Mouse (Mus musculus) kidney, adult 2 months (tissue): ENCODE results near the gene Fsip1. TPM values are rescaled to one million over a fixed set of nuclear protein-coding genes. Genes with fewer than 3 reads are reported as not detected.
"Not testable (repeated sequence)": the region's sequence is repeated elsewhere in the genome, so short reads cannot be mapped to it uniquely, and the experiment has no call there.

Source experiments
- DNase-seq: peaks from one replicate; pipeline ENCODE4 v3.0.0; 2021
- H3K27ac ChIP-seq: fragments of 200-500 bp; 2 replicates; pipeline ENCODE4 v1.5.1; 2012; ENCODE audit warnings: low read depth, low read length, control low read depth, inconsistent platforms; ENCODE audit not compliant: insufficient read depth
- H3K27me3 ChIP-seq: fragments of 200-500 bp; replicated peaks from 2 replicates; pipeline ENCODE4 v1.6.1; 2012; ENCODE audit warnings: mild to moderate bottlenecking, moderate library complexity, low read length, inconsistent platforms; ENCODE audit not compliant: control insufficient read depth, insufficient read depth
- H3K36me3 ChIP-seq: fragments of 200-500 bp; 2 replicates; pipeline ENCODE4 v1.6.1; 2012; ENCODE audit warnings: mild to moderate bottlenecking, moderate library complexity, low read length, inconsistent platforms; ENCODE audit not compliant: control insufficient read depth, insufficient read depth
- H3K4me1 ChIP-seq: fragments of 200-500 bp; 2 replicates; pipeline ENCODE4 v1.6.1; 2011; ENCODE audit warnings: low read length; ENCODE audit not compliant: control insufficient read depth, insufficient read depth
- H3K4me3 ChIP-seq: fragments of 200-500 bp; 2 replicates; pipeline ENCODE4 v1.5.1; 2011; ENCODE audit warnings: mild to moderate bottlenecking, low read depth, low read length, control low read depth; ENCODE audit not compliant: insufficient read depth
- CTCF ChIP-seq: fragments of 200-500 bp; conservative IDR thresholded peaks from 2 replicates; pipeline ENCODE4 v1.5.1; 2011; ENCODE audit warnings: low read depth, mild to moderate bottlenecking, control low read depth, low read length, moderate library complexity, mixed read lengths; ENCODE audit not compliant: insufficient read depth, insufficient read length
- POLR2A ChIP-seq: fragments of 200-500 bp; IDR thresholded peaks from one replicate; pipeline ENCODE4 v1.6.1; 2011; ENCODE audit warnings: low read depth, low read length, control low read depth
- WGBS: fragments of 180-500 bp; shearing (Covaris S2); methylation state at CpG from one replicate; pipeline ENCODE4 v1.1.7; 2018; 5-methylcytosine and 5-hydroxymethylcytosine counted together
- polyA plus RNA-seq: library from polyadenylated mRNA; depleted of rRNA; stranded (reverse); fragments of >200 nt; gene quantifications from 2 replicates; pipeline ENCODE4 v1.2.3, GENCODE M21; 2012

Fsip1 gene
- polyA plus RNA-seq, 1 experiment: 0.14 TPM

DNA sequence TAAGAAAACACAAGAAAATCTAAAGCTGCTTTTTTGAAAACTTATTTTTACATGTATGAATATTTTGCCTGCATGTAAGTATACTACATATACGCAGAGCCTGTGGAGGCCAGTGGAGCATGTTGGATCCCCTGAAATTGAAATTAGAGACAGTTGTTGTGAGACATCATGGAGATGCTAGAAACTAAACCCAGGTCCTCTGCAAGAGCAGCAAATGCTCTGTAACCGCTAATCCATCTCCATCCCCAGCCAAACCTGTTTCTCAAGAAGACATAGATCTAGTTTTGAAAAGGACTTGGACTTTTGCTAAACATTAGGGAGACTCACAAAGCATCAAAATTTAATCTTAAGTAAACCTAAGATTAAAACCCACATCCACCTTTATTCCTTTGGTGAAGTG, 95.8 kb downstream of the Fsip1 start:
- no peak for DNase-seq
- TF ChIP-seq POLR2A (no peak), CTCF (no peak)
- H3K27me3 ChIP-seq: no peaks in the 10 kb centered on the region
- no peaks in the 10 kb centered on the region for H3K36me3 ChIP-seq
- H3K27ac ChIP-seq: no peak overlapping the region
- no peak overlapping the region for H3K4me3 ChIP-seq
- 92% methylated on average over 2 of the region's 2 CpGs for WGBS
- H3K4me1 ChIP-seq: peaks cover under 1% of the 10 kb centered on the region; the same call in 1 of the 2 replicates

DNA sequence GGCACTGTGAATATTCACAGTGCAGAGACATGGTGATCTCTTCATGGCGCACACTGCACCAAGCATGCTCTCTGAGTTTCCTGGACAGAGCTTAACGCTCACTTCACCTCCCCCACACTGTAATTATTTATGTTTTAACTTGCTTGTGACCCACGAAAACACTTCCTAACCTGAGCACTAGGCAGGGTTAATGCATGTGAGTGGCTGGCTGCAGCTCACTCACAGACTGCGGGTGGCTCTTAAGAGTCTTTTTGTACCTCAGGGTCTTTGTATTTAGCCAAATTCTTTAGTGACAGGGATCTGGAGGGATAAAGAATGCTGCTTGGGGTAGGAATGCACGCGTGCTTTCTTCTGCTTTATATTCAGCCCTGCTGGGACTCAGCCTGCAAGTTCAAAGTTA, 96.2 kb downstream of the Fsip1 start:
- Histone ChIP-seq H3K27ac (no peak overlapping the region), H3K4me3 (no peak overlapping the region), H3K4me1 (peaks cover 2% of the 10 kb centered on the region; the same call in 1 of the 2 replicates), H3K36me3 (no peaks in the 10 kb centered on the region), H3K27me3 (no peaks in the 10 kb centered on the region)
- no peak for DNase-seq
- WGBS: 35% methylated on average over 6 of the region's 6 CpGs
- TF ChIP-seq CTCF (no peak), POLR2A (no peak)

DNA sequence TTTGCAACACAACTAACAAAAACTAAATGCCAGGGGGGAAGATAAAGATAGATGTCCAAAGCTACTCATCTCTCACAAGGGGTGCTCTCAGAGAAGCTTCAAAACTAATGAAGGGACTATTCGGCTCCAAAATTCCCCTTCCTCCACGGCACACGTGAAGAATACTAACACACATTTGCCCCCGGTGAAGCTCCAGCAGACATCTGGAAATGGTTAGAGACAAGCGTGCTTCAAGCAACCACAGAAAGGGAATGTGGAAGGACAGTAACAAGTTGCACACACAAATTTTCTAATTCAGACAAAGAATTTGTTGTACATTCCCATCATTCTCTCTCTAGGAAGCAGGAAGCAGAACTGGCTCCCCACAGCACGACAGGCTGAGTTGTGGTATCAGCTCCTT, 97.6 kb downstream of the Fsip1 start:
- TF ChIP-seq POLR2A (no peak), CTCF (no peak)
- Histone ChIP-seq H3K27ac (no peak overlapping the region), H3K36me3 (no peaks in the 10 kb centered on the region), H3K4me1 (peaks cover 2% of the 10 kb centered on the region; the same call in 1 of the 2 replicates), H3K27me3 (no peaks in the 10 kb centered on the region), H3K4me3 (no peak overlapping the region)
- no peak for DNase-seq
- WGBS: 75% methylated on average over 6 of the region's 6 CpGs

DNA sequence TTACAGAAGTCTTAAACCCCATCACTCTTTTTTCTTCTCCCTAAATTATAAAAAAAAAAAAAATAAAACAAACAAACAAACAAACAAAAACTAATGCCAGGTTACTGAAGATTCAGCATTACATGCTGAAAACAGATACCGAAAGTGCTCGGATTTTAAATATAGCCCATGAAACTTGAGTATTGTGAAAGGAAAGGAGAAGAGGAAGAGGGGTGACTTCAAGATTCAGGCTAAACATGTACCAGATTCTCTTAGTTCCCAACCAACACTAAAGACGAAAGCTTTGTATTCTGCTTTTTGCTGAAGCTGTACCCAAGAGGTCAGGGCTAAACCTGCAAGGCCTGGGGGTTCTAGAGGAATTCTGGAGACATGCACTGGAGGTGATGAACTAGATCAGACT, 98.7 kb downstream of the Fsip1 start:
- DNase-seq: no peak
- Histone ChIP-seq H3K4me1 (peaks cover 2% of the 10 kb centered on the region; the same call in 1 of the 2 replicates), H3K36me3 (no peaks in the 10 kb centered on the region), H3K4me3 (no peak overlapping the region), H3K27ac (no peak overlapping the region), H3K27me3 (no peaks in the 10 kb centered on the region)
- TF ChIP-seq CTCF (no peak), POLR2A (no peak)
- WGBS: 88% methylated on average over 3 of the region's 3 CpGs

DNA sequence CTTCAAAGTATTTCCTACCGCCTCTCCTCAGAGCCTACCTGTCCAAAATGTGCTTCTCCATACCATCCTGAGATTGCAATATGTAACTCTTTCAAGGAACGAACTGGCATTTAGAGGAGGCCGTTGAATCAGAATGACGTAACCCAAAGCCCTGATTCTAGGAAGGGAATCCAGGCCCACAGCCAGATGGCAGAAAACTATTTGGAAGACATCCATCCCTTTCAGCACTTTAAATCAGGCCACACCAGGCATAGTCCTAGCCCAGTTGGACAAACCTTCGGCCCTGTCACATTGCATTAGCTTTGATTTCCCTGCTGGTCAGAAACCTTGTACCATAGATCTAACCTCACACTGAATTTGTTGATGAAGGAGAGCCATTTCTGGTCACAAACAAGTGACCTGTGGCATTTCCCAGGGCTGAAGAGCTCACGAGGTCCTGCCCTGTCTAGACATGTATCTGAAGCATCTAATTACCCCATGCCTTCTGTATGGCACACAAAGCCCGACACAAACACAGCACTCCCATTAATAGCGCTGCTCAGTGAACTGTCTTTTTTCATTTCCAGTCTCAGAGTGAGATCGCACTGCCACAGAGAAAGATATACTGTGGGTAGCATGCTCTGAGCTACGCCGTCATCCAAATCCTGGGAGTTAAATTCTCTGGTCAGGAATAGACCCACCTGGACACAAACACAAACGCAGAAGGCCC, 106.8 kb downstream of the Fsip1 start:
- H3K4me1 ChIP-seq: no peaks in the 10 kb centered on the region
- no peak overlapping the region for H3K27ac ChIP-seq
- no peaks in the 10 kb centered on the region for H3K27me3 ChIP-seq
- H3K36me3 ChIP-seq: no peaks in the 10 kb centered on the region
- no peak overlapping the region for H3K4me3 ChIP-seq
- TF ChIP-seq CTCF (no peak), POLR2A (no peak)
- DNase-seq: peak; percentile 67
- 57% methylated on average over 12 of the region's 12 CpGs for WGBS

DNA sequence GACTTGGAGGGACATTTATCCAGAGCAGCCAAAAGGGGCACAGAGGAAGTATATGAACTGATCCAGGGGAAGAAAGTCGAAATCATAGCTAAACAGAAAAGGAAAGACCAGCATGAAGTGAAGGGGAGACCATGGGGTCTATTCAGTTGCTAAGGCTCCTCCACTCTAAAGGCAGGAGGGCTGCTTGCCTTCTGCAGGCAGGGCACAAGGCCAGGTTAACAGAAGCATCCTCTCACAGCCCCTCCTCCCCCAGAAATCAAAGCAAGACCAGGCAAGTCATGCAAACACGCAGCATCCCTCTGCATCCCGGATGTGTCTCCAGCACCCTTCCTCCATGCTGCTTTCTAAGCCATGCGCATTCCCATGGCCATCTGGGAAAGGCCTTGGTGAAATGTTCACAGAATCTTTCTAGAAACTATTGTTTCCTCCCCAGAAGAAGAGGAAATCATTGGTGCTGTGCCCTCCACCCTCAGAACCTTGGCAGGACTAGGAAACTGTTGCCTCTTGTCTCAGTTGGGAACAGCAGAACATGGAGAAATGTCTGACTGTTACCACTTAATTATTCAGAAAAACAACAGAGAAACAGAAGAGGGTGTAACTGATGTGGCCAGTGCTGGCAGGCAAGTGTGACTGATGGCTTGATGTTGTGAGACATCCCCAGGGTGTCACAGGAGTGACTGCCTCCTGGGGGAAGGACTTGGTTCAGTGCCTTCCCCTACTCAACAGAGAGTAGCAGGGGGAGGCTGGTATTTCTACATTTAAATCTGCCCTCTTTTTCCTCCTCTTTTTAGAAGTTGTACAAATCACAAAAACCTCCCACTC, 108.2 kb downstream of the Fsip1 start:
- H3K36me3 ChIP-seq: no peaks in the 10 kb centered on the region
- no peak overlapping the region for H3K4me3 ChIP-seq
- no peaks in the 10 kb centered on the region for H3K27me3 ChIP-seq
- TF ChIP-seq CTCF: no peak
- no peak for TF ChIP-seq POLR2A
- WGBS: 80% methylated on average over 4 of the region's 4 CpGs
- no peaks in the 10 kb centered on the region for H3K4me1 ChIP-seq
- DNase-seq: no peak
- H3K27ac ChIP-seq: no peak overlapping the region

DNA sequence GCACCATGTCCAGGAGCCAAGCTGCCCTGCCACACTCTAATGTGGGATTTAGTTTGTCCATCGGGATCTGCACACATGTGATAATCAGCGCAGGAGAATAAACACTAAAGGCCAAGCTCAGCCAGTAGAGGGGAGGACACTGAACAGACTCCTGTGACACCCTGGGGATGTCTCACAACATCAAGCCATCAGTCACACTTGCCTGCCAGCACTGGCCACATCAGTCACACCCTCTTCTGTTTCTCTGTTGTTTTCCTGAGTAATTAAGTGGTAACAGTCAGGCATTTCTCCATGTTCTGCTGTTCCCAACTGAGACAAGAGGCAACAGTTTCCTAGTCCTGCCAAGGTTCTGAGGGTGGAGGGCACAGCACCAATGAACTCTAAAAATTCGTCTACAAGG, 109.0 kb downstream of the Fsip1 start:
- DNase-seq, H3K36me3 ChIP-seq, H3K4me1 ChIP-seq, H3K27ac ChIP-seq, H3K27me3 ChIP-seq, H3K4me3 ChIP-seq: not testable (repeated sequence)
- 60% methylated on average over 3 of the region's 3 CpGs for WGBS
